Mouse (Mus musculus): ENCODE data around the gene Sf3a1.

GRCm38 (mm10) chr11:4193420-4193819, 33.3 kb downstream of the Sf3a1 start:
- no peak for TF ChIP-seq POLR2A (IDR thresholded peaks at IDR 0.05; ENCODE audit: insufficient read depth, low read length)
- TF ChIP-seq CTCF (IDR thresholded peaks at IDR 0.05; ENCODE audit: low read depth, low read length): no peak

Measured in ES-Bruce4 (cell line).